Mouse (Mus musculus) embryonic facial prominence, embryonic 15.5 days (tissue): ENCODE results near the gene Plekhm1. TPM values are rescaled to one million over a fixed set of nuclear protein-coding genes. Genes with fewer than 3 reads are reported as not detected.
"Not testable (repeated sequence)": the region's sequence is repeated elsewhere in the genome, so short reads cannot be mapped to it uniquely, and the experiment has no call there.

Experiments used
- ATAC-seq: fragments of 200-750 bp; cut with Nextera tagmentation; 2 replicates; pipeline ENCODE4 v1.8.0; 2017; ENCODE audit warnings: low read depth, moderate TSS enrichment; ENCODE audit not compliant: insufficient number of reproducible peaks, low FRiP score, low TSS enrichment
- H3K27ac ChIP-seq: fragments of 300-500 bp; sonication (generic); replicated peaks from 2 replicates; pipeline ENCODE4 v1.5.1; 2015; ENCODE audit warnings: mild to moderate bottlenecking, inconsistent platforms
- H3K27me3 ChIP-seq: fragments of 300-500 bp; sonication (generic); 2 replicates; pipeline ENCODE4 v1.6.1; 2015; ENCODE audit warnings: inconsistent platforms
- H3K36me3 ChIP-seq: fragments of 300-500 bp; sonication (generic); 2 replicates; pipeline ENCODE4 v1.6.1; 2015; ENCODE audit warnings: mild to moderate bottlenecking, inconsistent platforms
- H3K4me1 ChIP-seq: fragments of 300-500 bp; sonication (generic); 2 replicates; pipeline ENCODE4 v1.6.1; 2015; ENCODE audit warnings: inconsistent platforms
- H3K4me2 ChIP-seq: fragments of 300-500 bp; sonication (generic); replicated peaks from 2 replicates; pipeline ENCODE4 v1.6.1; 2015; ENCODE audit warnings: mild to moderate bottlenecking, inconsistent platforms
- H3K4me3 ChIP-seq: fragments of 300-500 bp; sonication (generic); replicated peaks from 2 replicates; pipeline ENCODE4 v1.5.1; 2015; ENCODE audit warnings: mild to moderate bottlenecking, inconsistent platforms
- H3K9ac ChIP-seq: fragments of 300-500 bp; sonication (generic); 2 replicates; pipeline ENCODE4 v1.6.1; 2015; ENCODE audit warnings: inconsistent platforms
- H3K9me3 ChIP-seq: fragments of 300-500 bp; sonication (generic); replicated peaks from 2 replicates; pipeline ENCODE4 v1.6.1; 2016; ENCODE audit warnings: inconsistent platforms
- WGBS: fragments of 180-500 bp; shearing (Covaris S2); methylation state at CpG from one replicate; pipeline ENCODE4 v1.1.7; 2015; 5-methylcytosine and 5-hydroxymethylcytosine counted together
- polyA plus RNA-seq: library from polyadenylated mRNA; unstranded; fragments of >200 nt; fragmentation: Nextera tagmentation; extraction: Ambion mirVana; gene quantifications from 2 replicates; pipeline ENCODE4 v1.2.1, GENCODE M21; 2015

Plekhm1 gene
- polyA plus RNA-seq, result 8.2 and 9.2 TPM in 2 replicates

DNA sequence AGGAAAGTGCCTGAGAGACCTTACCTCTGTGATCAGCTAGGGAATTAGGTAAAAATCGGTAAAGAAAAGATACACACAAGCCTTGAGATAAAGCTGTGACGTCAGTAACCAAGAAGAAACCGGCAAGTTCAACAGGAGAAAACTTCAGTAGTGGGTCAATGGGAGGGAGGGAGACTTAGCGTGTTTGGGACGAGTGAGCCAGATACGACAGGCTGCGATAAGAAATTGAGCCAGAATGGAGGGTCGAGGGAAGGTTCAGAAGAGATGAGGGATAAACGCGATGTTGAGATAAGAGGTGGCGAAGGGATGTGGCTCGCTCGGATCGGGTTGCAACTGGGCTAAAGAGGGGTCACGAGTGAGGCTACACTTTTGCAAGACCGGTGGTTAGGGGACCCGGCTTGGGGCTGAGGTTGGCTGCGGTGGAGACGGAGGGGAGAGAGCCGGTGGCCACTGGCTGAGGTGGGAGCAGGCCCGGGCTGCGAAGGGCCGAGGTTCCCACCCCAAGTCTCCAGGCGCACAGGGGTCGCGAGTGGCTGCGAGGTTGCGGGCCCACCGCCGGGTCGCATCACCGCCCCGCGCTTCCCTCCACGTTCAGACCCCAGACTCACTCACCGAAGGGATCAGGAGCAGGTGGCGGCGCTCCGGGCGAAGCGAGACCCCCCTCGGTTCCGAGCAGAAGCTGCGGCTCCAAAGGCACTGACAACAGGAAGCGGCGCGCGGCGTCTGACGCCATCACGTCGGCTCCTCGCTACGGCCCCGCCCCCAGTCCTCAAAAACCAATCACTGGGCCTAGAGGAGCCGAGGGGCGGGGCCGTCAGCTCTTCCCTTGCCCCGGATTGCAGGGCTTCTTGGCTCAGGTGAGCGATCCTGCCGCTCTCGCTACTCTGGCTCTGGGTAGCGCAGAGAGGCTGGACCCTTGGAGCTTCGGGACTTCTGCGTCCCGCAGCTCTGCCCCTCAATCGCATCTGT is at the start of gene Plekhm1:
Gene Plekhm1, minus strand, starts transcription at position 707 of the 969 bp plus-strand sequence.
- peak within 1 kb of the TSS; percentile 67 for H3K27ac ChIP-seq
- H3K27me3 ChIP-seq, result 0 out of 2 replicates have a peak, but pooled peaks cover 3% of the 10 kb centered on the region
- H3K4me2 ChIP-seq, result peak within 1 kb of the TSS; percentile 92
- peak; percentile 95 for ATAC-seq
- WGBS, result under 1% methylated on average over 67 of the region's 67 CpGs
- no peaks in the 10 kb centered on the region for H3K9me3 ChIP-seq
- peak within 1 kb of the TSS; percentile 87 for H3K9ac ChIP-seq
- H3K4me1 ChIP-seq, result peaks cover 22% of the 10 kb centered on the region
- H3K36me3 ChIP-seq, result no peaks in the 10 kb centered on the region
- peak within 1 kb of the TSS; percentile 90 for H3K4me3 ChIP-seq

GRCm38 (mm10) chr11:103451105-103451504 is 38.6 kb upstream of the Plekhm1 start:
- not testable (repeated sequence) for H3K27me3 ChIP-seq, H3K27ac ChIP-seq, H3K4me1 ChIP-seq, ATAC-seq, H3K9me3 ChIP-seq, H3K9ac ChIP-seq, H3K4me2 ChIP-seq, H3K36me3 ChIP-seq, H3K4me3 ChIP-seq
- 71% methylated on average over 1 of the region's 1 CpGs for WGBS

- ATAC-seq, H3K27me3 ChIP-seq, H3K9ac ChIP-seq, H3K36me3 ChIP-seq, H3K4me1 ChIP-seq, H3K27ac ChIP-seq, H3K4me3 ChIP-seq, H3K4me2 ChIP-seq, H3K9me3 ChIP-seq: not testable (repeated sequence)
- 92% methylated on average over 14 of the region's 14 CpGs for WGBS
These were observed 37.2 kb upstream of the Plekhm1 start for GRCm38 (mm10) chr11:103449721-103450120.

- no peaks in the 10 kb centered on the region for H3K4me1 ChIP-seq
- no peaks in the 10 kb centered on the region for H3K36me3 ChIP-seq
- 89% methylated on average over 3 of the region's 3 CpGs for WGBS
- no peak for ATAC-seq
- no peaks in the 10 kb centered on the region for H3K9me3 ChIP-seq
- no peak overlapping the region for H3K27ac ChIP-seq
- no peak overlapping the region for H3K9ac ChIP-seq
- H3K27me3 ChIP-seq, result no peaks in the 10 kb centered on the region
- H3K4me3 ChIP-seq, result no peak overlapping the region
- no peak overlapping the region for H3K4me2 ChIP-seq
These were observed 31.2 kb upstream of the Plekhm1 start for GRCm38 (mm10) chr11:103443678-103444077.

DNA sequence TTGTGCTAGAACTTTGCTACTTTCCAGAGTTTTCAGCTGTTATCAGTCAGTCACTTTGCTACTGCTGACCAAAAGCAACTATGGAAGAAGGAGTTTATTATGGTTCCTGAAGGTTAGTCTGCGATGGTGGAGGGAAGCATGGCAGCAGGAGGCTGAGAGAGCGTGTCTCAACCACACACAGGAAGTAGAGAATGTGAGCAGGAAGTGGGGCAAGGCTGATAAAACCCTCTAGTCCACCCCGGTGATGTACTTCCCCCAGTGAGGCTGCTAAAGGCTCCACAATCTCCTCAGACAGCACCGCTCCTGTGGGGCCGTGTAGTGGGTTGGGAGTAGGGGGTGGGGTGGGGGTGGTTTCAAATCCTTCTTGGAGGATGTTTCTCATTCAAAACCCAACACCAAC is 23.8 kb upstream of the Plekhm1 start:
- H3K9ac ChIP-seq, result no peak overlapping the region
- no peaks in the 10 kb centered on the region for H3K27me3 ChIP-seq
- no peak overlapping the region for H3K4me2 ChIP-seq
- no peaks in the 10 kb centered on the region for H3K9me3 ChIP-seq
- WGBS, result 82% methylated on average over 5 of the region's 5 CpGs
- H3K4me1 ChIP-seq, result no peaks in the 10 kb centered on the region
- no peak overlapping the region for H3K27ac ChIP-seq
- no peak for ATAC-seq
- H3K36me3 ChIP-seq, result no peaks in the 10 kb centered on the region
- H3K4me3 ChIP-seq, result no peak overlapping the region

GRCm38 (mm10) chr11:103425031-103425430 is 12.5 kb upstream of the Plekhm1 start:
- H3K27ac ChIP-seq, result no peak overlapping the region
- no peak overlapping the region for H3K4me2 ChIP-seq
- ATAC-seq, result no peak
- H3K9me3 ChIP-seq, result no peaks in the 10 kb centered on the region
- no peaks in the 10 kb centered on the region for H3K4me1 ChIP-seq
- H3K27me3 ChIP-seq, result no peaks in the 10 kb centered on the region
- 30% methylated on average over 5 of the region's 5 CpGs for WGBS
- H3K9ac ChIP-seq, result no peak overlapping the region
- H3K36me3 ChIP-seq, result no peaks in the 10 kb centered on the region
- no peak overlapping the region for H3K4me3 ChIP-seq

GRCm38 (mm10) chr11:103419667-103420066 is 7.2 kb upstream of the Plekhm1 start:
- 84% methylated on average over 13 of the region's 13 CpGs for WGBS
- H3K27me3 ChIP-seq, result no peaks in the 10 kb centered on the region

GRCm38 (mm10) chr11:103419226-103419625 is 6.7 kb upstream of the Plekhm1 start:
- Histone ChIP-seq H3K36me3 (no peaks in the 10 kb centered on the region), H3K27ac (no peak overlapping the region), H3K4me3 (no peak overlapping the region), H3K4me1 (no peaks in the 10 kb centered on the region), H3K4me2 (no peak overlapping the region), H3K9me3 (no peaks in the 10 kb centered on the region), H3K9ac (no peak overlapping the region), H3K27me3 (0 out of 2 replicates have a peak, but pooled peaks cover 2% of the 10 kb centered on the region)
- no peak for ATAC-seq
- WGBS, result 67% methylated on average over 5 of the region's 5 CpGs

More at GRCm38 (mm10) chr11:103419667-103420066, 7.2 kb upstream of the Plekhm1 start:
- Histone ChIP-seq H3K36me3 (no peaks in the 10 kb centered on the region), H3K27ac (no peak overlapping the region), H3K9me3 (no peaks in the 10 kb centered on the region), H3K4me2 (no peak overlapping the region), H3K4me1 (no peaks in the 10 kb centered on the region), H3K9ac (no peak overlapping the region), H3K4me3 (no peak overlapping the region)
- ATAC-seq, result no peak

GRCm38 (mm10) chr11:103413516-103413915 is 1.0 kb upstream of the Plekhm1 start:
- no peak overlapping the region for H3K9ac ChIP-seq
- peak overlapping the region; percentile 90; the same call in 1 of the 2 replicates for H3K4me3 ChIP-seq
- no peaks in the 10 kb centered on the region for H3K9me3 ChIP-seq
- ATAC-seq, result no peak
- H3K36me3 ChIP-seq, result no peaks in the 10 kb centered on the region
- no peak overlapping the region for H3K4me2 ChIP-seq
- H3K4me1 ChIP-seq, result peaks cover 22% of the 10 kb centered on the region
- H3K27ac ChIP-seq, result no peak overlapping the region
- 0 out of 2 replicates have a peak, but pooled peaks cover 3% of the 10 kb centered on the region for H3K27me3 ChIP-seq
- WGBS, result 82% methylated on average over 1 of the region's 1 CpGs

DNA sequence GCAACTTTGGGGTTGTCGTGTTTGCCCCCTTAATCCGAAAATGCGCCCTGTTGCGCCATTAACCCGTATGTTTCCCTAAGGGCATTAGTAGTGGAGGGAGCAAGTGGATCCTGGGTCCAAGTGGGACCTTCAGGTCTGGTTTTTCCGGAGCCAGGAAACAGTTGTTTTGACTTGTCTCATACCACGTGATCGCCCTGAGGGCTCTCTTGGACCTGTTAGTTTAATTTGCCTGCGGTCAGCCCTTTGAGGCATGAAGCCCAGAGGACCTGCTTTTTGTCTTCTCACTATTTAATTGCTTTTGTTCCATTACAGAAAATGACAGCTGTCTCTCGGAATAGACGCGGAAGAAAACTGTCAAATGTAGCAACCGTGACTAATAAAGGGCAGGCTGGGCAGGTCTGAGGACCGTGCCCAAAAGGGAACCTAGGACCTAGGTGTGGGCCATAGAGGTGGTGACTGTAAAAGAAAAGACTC is 500 bp upstream of the Plekhm1 start:
- WGBS, result 3% methylated on average over 14 of the region's 14 CpGs

GRCm38 (mm10) chr11:103411301-103411700 is 1.2 kb downstream of the Plekhm1 start:
- Histone ChIP-seq H3K27me3 (0 out of 2 replicates have a peak, but pooled peaks cover 3% of the 10 kb centered on the region), H3K27ac (no peak overlapping the region), H3K4me1 (peaks cover 22% of the 10 kb centered on the region), H3K4me2 (peak overlapping the region; percentile 92; the same call in 1 of the 2 replicates), H3K4me3 (peak overlapping the region; percentile 90), H3K36me3 (no peaks in the 10 kb centered on the region), H3K9ac (no peak overlapping the region), H3K9me3 (no peaks in the 10 kb centered on the region)
- WGBS, result 67% methylated on average over 1 of the region's 1 CpGs
- ATAC-seq, result no peak

More for the DNA sequence above, 500 bp upstream of the Plekhm1 start:
- peak overlapping the region; percentile 67; the same call in 1 of the 2 replicates for H3K27ac ChIP-seq
- H3K27me3 ChIP-seq, result 0 out of 2 replicates have a peak, but pooled peaks cover 3% of the 10 kb centered on the region
- peak; percentile 71 for ATAC-seq
- no peaks in the 10 kb centered on the region for H3K9me3 ChIP-seq
- peak overlapping the region; percentile 90 for H3K4me3 ChIP-seq
- peak overlapping the region; percentile 92 for H3K4me2 ChIP-seq
- H3K4me1 ChIP-seq, result peaks cover 22% of the 10 kb centered on the region
- no peaks in the 10 kb centered on the region for H3K36me3 ChIP-seq
- peak overlapping the region; percentile 34; the same call in 1 of the 2 replicates for H3K9ac ChIP-seq
